Mouse (Mus musculus) CH12.LX (cell line): Measurements from ENCODE around the gene Rps18. TPM values are rescaled to one million over a fixed set of nuclear protein-coding genes. Genes with fewer than 3 reads are reported as not detected.

Source experiments
- DNase-seq: peaks from one replicate; pipeline ENCODE4 v3.0.0-alpha.2; 2013; ENCODE audit errors: extremely low read depth
- H3K27ac ChIP-seq: 2 replicates; pipeline ENCODE4 v1.5.1; 2012; ENCODE audit warnings: low read depth, mild to moderate bottlenecking, control low read depth, moderate library complexity; ENCODE audit not compliant: insufficient read depth
- H3K27me3 ChIP-seq: replicated peaks from 2 replicates; pipeline ENCODE3; 2012; ENCODE audit warnings: inconsistent platforms
- H3K36me3 ChIP-seq, 2 experiments: replicated peaks in 1 of 2; 2 replicates each; pipeline versions ENCODE3 to v1.6.1; 2012; ENCODE audit warnings: inconsistent platforms in 1 of 2, low read length in 1 of 2, mild to moderate bottlenecking in 1 of 2, mixed read lengths in 1 of 2, moderate library complexity in 1 of 2; ENCODE audit not compliant: control insufficient read depth in 1 of 2, insufficient read depth in 1 of 2
- H3K4me1 ChIP-seq, 2 experiments: 2 replicates each; pipeline ENCODE4 v1.6.1; 2012; ENCODE audit warnings: inconsistent platforms in 1 of 2, moderate library complexity in 1 of 2; ENCODE audit not compliant: insufficient read depth in 2 of 2, control insufficient read depth in 1 of 2
- H3K4me2 ChIP-seq: 2 replicates; pipeline ENCODE4 v1.6.1; 2012; ENCODE audit warnings: low read depth, mild to moderate bottlenecking, control low read depth; ENCODE audit not compliant: poor library complexity, insufficient read depth, severe bottlenecking
- H3K4me3 ChIP-seq, 3 experiments: fragments of 150-350 bp in 1 of 3; sonication (generic) in 1 of 3; replicated peaks in 1 of 3; 2 replicates each; pipeline versions ENCODE3 to v1.5.1; 2011 to 2012; ENCODE audit warnings: low read depth in 2 of 3, low read length in 2 of 3, mild to moderate bottlenecking in 2 of 3, moderate library complexity in 2 of 3, control low read depth in 1 of 3, improper control_type of control experiment in 1 of 3, inconsistent platforms in 1 of 3, mixed read lengths in 1 of 3; ENCODE audit not compliant: poor library complexity in 1 of 3
- H3K79me2 ChIP-seq: replicated peaks from 2 replicates; pipeline ENCODE4 v1.6.1; 2012; ENCODE audit warnings: mild to moderate bottlenecking, moderate library complexity; ENCODE audit not compliant: control insufficient read depth, poor library complexity, insufficient read depth, severe bottlenecking; ENCODE audit errors: extremely low read depth
- H3K9ac ChIP-seq: 2 replicates; pipeline ENCODE4 v1.6.1; 2012; ENCODE audit warnings: low read depth, mild to moderate bottlenecking, control low read depth, moderate library complexity; ENCODE audit not compliant: insufficient read depth
- H3K9me3 ChIP-seq: replicated peaks from 2 replicates; pipeline ENCODE3; 2012; ENCODE audit warnings: low read length, inconsistent platforms, mixed read lengths
- CHD1 ChIP-seq: IDR thresholded peaks from 2 replicates; pipeline ENCODE4 v1.6.1; 2012; ENCODE audit warnings: low read depth, low read length, improper control_type of control experiment, inconsistent platforms
- ELF1 ChIP-seq: IDR thresholded peaks from 2 replicates; pipeline ENCODE4 v1.6.1; 2014; ENCODE audit warnings: low read depth, mild to moderate bottlenecking, inconsistent platforms, low read length, improper control_type of control experiment
- EP300 ChIP-seq: IDR thresholded peaks from 2 replicates; pipeline ENCODE4 v1.6.1; 2011; ENCODE audit warnings: low read length, improper control_type of control experiment
- ETS1 ChIP-seq: conservative IDR thresholded peaks from 2 replicates; pipeline ENCODE4 v1.6.1; 2012; ENCODE audit warnings: low read depth, mild to moderate bottlenecking, inconsistent platforms, low read length, improper control_type of control experiment, moderate library complexity
- GABPA ChIP-seq: IDR thresholded peaks from 2 replicates; pipeline ENCODE4 v1.6.1; 2012; ENCODE audit warnings: low read depth, low read length, improper control_type of control experiment, inconsistent platforms; ENCODE audit not compliant: insufficient replicate concordance
- HCFC1 ChIP-seq: IDR thresholded peaks from 2 replicates; pipeline ENCODE4 v1.6.1; 2012; ENCODE audit warnings: low read depth, mild to moderate bottlenecking, inconsistent platforms, low read length, improper control_type of control experiment
- IRF4 ChIP-seq: IDR thresholded peaks from 2 replicates; pipeline ENCODE4 v1.6.1; 2014; ENCODE audit warnings: low read depth, mild to moderate bottlenecking, inconsistent platforms, low read length, improper control_type of control experiment
- MAFK ChIP-seq: IDR thresholded peaks from 2 replicates; pipeline ENCODE4 v1.6.1; 2011; ENCODE audit warnings: low read length, improper control_type of control experiment; ENCODE audit not compliant: insufficient replicate concordance
- MAX ChIP-seq: IDR thresholded peaks from 2 replicates; pipeline ENCODE4 v1.6.1; 2011; ENCODE audit warnings: low read length, improper control_type of control experiment
- MAZ ChIP-seq: IDR thresholded peaks from 2 replicates; pipeline ENCODE4 v1.6.1; 2012; ENCODE audit warnings: low read depth, mild to moderate bottlenecking, inconsistent platforms, low read length, improper control_type of control experiment, moderate library complexity
- MEF2A ChIP-seq: IDR thresholded peaks from 2 replicates; pipeline ENCODE4 v1.6.1; 2014; ENCODE audit warnings: low read depth, mild to moderate bottlenecking, inconsistent platforms, low read length, improper control_type of control experiment, borderline replicate concordance
- MYC ChIP-seq: IDR thresholded peaks from 2 replicates; pipeline ENCODE4 v1.6.1; 2011; ENCODE audit warnings: low read depth, mild to moderate bottlenecking, improper control_type of control experiment, low read length
- NELFE ChIP-seq: IDR thresholded peaks from 2 replicates; pipeline ENCODE4 v1.6.1; 2011; ENCODE audit warnings: low read depth, low read length, improper control_type of control experiment
- PAX5 ChIP-seq: IDR thresholded peaks from 2 replicates; pipeline ENCODE4 v1.6.1; 2012; ENCODE audit warnings: low read length, inconsistent platforms, mixed read lengths
- SMC3 ChIP-seq: IDR thresholded peaks from 2 replicates; pipeline ENCODE4 v1.6.1; 2011; ENCODE audit warnings: low read depth, low read length, improper control_type of control experiment
- TCF12 ChIP-seq: IDR thresholded peaks from 2 replicates; pipeline ENCODE4 v1.6.1; 2014; ENCODE audit warnings: low read depth, mild to moderate bottlenecking, inconsistent platforms, low read length, improper control_type of control experiment
- UBTF ChIP-seq: IDR thresholded peaks from 2 replicates; pipeline ENCODE4 v1.6.1; 2012; ENCODE audit warnings: low read depth, mild to moderate bottlenecking, inconsistent platforms, low read length, improper control_type of control experiment, moderate library complexity
- USF1 ChIP-seq: IDR thresholded peaks from 2 replicates; pipeline ENCODE4 v1.6.1; 2014; ENCODE audit warnings: low read depth, mild to moderate bottlenecking, inconsistent platforms, low read length, improper control_type of control experiment
- ZKSCAN1 ChIP-seq: IDR thresholded peaks from 2 replicates; pipeline ENCODE4 v1.6.1; 2012; ENCODE audit warnings: low read depth, inconsistent platforms, low read length, improper control_type of control experiment, borderline replicate concordance
- dilution Hi-C: fragments of 300-500 bp; cut with MboI; formaldehyde crosslinking; loops from 2 replicates; pipeline ENCODE4 v1.14.3; 2020; ENCODE audit warnings: low sequenced_read_pairs; ENCODE audit not compliant: extremely low pct_unique_long_range_greater_than_20kb, extremely low pct_ligation_motif_present
- in situ Hi-C: fragments of 300-500 bp; cut with MboI; formaldehyde crosslinking; loops from 3 replicates; pipeline ENCODE4 v1.14.3; 2019; ENCODE audit warnings: low sequenced_read_pairs, low pct_ligation_motif_present, low pct_unique_long_range_greater_than_20kb, mixed read lengths
- polyA plus RNA-seq: library from polyadenylated mRNA; unstranded; fragments of >175 nt; gene quantifications from 2 replicates; pipeline ENCODE4 v1.2.1, GENCODE M21; 2012; ENCODE audit warnings: low read depth; ENCODE audit not compliant: insufficient read length
- total RNA-seq, 2 experiments: library from RNA; depleted of rRNA; stranded (reverse); fragments of 300-350 nt in 1 of 2; fragments of >200 nt in 1 of 2; gene quantifications; 2 replicates each; pipeline ENCODE4 v1.2.3; 2012 to 2014

Gene Rps18
- total and polyA plus RNA-seq, 3 experiments = 246 to 991 (median 302) TPM

DNA sequence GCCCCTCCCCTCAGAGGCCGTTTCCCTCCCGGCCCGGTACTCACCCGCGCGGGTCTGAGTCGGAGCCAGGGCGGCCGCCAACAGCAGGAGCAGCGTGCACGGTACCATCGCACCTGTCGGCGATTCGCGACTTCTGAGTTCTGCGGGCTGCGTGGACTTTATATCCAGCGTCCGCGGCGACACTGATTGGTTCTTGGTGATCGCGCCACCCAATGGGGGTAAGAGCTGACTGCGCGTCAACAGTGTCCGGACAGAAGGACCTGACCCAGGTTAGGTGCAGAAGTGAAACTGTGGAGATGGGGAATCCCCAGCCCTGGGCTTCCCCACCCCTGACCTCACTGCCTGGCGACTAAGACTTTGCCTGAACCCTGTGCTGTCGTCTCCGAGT lies 44.3 kb upstream of the Rps18 start, which contains the start of gene H2-K1 (continued):
- no peak for TF ChIP-seq GABPA
- TF ChIP-seq TCF12 = peak; percentile 59

DNA sequence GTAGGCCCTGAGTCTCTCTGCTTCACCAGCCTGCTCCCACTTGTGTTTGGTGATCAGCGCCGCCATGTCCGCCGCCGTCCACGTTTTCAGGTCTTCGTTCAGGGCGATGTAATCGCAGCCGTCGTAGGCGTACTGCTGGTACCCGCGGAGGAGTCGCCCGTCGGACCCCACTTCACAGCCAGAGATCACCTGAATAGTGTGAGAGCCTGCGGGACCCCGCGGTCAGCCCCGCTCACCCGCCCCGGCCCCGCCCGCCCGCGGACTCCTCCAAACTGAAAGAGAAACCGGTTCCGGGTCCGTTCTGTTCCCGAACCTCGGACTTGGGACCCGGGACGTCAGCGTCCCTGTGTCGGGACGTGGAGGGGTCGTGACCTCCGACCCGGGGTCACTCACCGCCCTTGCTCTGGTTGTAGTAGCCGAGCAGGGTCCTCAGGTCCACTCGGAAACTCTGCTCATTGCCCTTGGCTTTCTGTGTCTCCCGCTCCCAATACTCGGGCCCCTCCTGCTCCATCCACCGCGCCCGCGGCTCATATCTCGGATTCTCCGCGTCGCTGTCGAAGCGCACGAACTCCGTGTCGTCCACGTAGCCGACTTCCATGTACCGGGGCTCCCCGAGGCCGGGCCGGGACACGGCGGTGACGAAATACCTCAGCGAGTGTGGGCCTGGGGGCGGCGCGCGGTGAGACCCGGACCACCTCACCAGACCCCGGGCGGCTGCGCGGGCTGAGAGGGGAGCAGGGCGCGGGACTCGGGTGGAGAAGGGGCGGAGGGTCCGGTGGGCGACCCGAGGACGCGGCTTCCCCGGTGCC lies 43.7 kb upstream of the Rps18 start:
- Histone ChIP-seq H3K27ac (peak overlapping the region; percentile 69), H3K9me3 (no peaks in the 10 kb centered on the region), H3K9ac (peak overlapping the region; percentile 100), H3K79me2 (peaks cover 23% of the 10 kb centered on the region), H3K4me1 (peaks cover 16 to 31% of the 10 kb centered on the region in 2 experiments), H3K4me3 (peak overlapping the region; percentile 52 to 99 (median 66)), H3K36me3 (peaks cover 33 to 37% of the 10 kb centered on the region in 2 experiments), H3K4me2 (no peak overlapping the region), H3K27me3 (no peaks in the 10 kb centered on the region)
- in situ Hi-C loops = loop anchor here (5.0 to 25.0 kb wide), 3 partner anchors 1263 to 1463 kb away; partner anchors contain the start of genes H2-D1 and H2-Q10
- no peak for DNase-seq
- dilution Hi-C loops = no loop called here
- TF ChIP-seq MAFK (no peak), MAX (no peak), MAZ (no peak), MYC (no peak), SMC3 (no peak), EP300 (no peak), NELFE (no peak), MEF2A (no peak), TCF12 (no peak), IRF4 (no peak), CHD1 (no peak), HCFC1 (no peak), ELF1 (no peak), ETS1 (no peak), GABPA (no peak), PAX5 (no peak), ZKSCAN1 (no peak), UBTF (no peak), USF1 (no peak)
